Mouse (Mus musculus): ENCODE data around the gene Galnt7. TPM values are rescaled to one million over a fixed set of nuclear protein-coding genes. Genes with fewer than 3 reads are reported as not detected.

The Galnt7 gene
- polyA plus RNA-seq (2012; ENCODE audit: insufficient read depth, low replicate concordance) = 0.96 and 2.2 TPM in 2 replicates

DNA sequence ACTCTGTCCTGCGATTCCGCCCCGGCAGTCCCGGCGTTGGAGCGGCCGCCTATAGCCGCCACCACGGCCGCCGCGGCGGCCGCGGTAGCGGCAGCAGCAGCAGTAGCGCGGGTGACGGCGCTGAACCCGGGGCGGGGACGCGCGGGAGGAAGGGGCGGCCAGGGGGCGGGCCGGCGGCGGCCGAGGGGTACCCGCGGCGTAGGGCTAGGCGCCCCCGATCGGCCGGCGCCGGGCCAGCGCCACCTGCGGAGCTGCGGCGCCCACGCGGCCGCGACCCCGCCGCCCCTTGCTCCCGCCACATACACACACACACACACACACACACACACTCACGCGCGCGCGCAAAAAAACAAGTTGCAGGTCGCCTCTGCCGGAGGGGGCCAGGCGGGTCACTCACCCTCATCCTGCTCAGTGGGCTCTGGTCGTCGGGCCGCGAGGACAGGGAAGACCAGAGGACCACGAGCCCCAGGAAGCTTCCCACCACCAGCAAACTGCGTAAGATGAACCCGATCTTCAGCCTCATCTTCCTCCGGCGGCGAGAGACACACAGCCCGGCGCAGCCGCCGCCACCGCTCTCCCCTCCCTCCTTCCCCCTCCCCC, at the start of gene Galnt7:
TSS of gene Galnt7 (minus strand) at position 577 of the 600 bp plus-strand sequence.
- Histone ChIP-seq H3K4me3 (replicated peaks) (peak within 1 kb of the TSS; percentile 96), H3K9me3 (no peaks in the 10 kb centered on the region), H3K27me3 (replicated peaks) (no peaks in the 10 kb centered on the region), H3K4me1 (peaks cover 48% of the 10 kb centered on the region), H3K36me3 (replicated peaks; ENCODE audit: low read length) (peaks cover 33% of the 10 kb centered on the region)
- no peak for TF ChIP-seq GATA1 (IDR thresholded peaks at IDR 0.05; ENCODE audit: borderline replicate concordance, low read length)
- TF ChIP-seq FLI1 (IDR thresholded peaks at IDR 0.05; ENCODE audit: low read length) = no peak

DNA sequence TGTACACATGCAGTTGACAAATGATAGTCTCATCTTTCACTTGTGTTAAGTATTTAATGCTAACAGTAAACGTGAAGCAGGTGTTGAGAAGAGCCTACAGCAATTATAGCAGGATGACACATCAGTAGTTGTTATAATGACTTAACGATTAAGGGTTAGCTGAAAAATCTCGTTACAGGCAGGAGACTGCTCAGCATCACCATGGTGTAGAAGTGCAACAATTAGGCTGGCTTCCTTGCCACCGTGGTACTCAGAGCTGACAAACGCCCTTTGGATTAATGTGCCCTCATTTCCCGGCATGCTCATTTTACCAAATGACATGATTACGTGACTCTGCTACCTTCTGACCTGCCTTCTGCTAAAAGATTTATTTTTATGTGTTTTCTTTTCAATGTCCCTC, 35.8 kb upstream of the Galnt7 start:
- no peaks in the 10 kb centered on the region for H3K9me3 ChIP-seq
- no peaks in the 10 kb centered on the region for H3K4me1 ChIP-seq
- H3K36me3 ChIP-seq (replicated peaks; ENCODE audit: low read length) = no peaks in the 10 kb centered on the region
- H3K27me3 ChIP-seq (replicated peaks) = peaks cover 3% of the 10 kb centered on the region
- TF ChIP-seq GATA1 (IDR thresholded peaks at IDR 0.05; ENCODE audit: borderline replicate concordance, low read length) (no peak), FLI1 (IDR thresholded peaks at IDR 0.05; ENCODE audit: low read length) (no peak)
- no peak overlapping the region for H3K4me3 ChIP-seq (replicated peaks)

DNA sequence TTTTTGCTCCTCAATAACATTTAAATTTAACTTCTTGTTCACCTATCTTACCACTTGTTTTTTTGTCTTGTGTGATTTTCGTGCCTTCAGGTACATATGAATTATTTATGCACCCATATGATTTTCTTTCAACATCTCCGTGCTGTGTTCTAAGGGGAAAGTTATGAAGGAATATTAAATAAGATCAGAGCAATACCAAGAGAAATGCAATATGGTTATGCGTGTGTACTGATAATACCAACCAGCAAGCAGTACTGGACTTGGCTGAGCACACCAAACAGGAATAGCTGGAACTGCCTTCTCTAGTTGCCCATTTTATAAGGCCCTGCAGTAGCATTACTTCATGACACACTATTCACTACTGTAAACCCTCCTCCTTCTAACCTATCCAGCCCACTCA, 33.0 kb upstream of the Galnt7 start:
- TF ChIP-seq FLI1 (IDR thresholded peaks at IDR 0.05; ENCODE audit: low read length) (no peak), GATA1 (IDR thresholded peaks at IDR 0.05; ENCODE audit: borderline replicate concordance, low read length) (no peak)
- Histone ChIP-seq H3K9me3 (no peaks in the 10 kb centered on the region), H3K4me3 (replicated peaks) (no peak overlapping the region), H3K4me1 (no peaks in the 10 kb centered on the region), H3K27me3 (replicated peaks) (peaks cover 1% of the 10 kb centered on the region), H3K36me3 (replicated peaks; ENCODE audit: low read length) (no peaks in the 10 kb centered on the region)

DNA sequence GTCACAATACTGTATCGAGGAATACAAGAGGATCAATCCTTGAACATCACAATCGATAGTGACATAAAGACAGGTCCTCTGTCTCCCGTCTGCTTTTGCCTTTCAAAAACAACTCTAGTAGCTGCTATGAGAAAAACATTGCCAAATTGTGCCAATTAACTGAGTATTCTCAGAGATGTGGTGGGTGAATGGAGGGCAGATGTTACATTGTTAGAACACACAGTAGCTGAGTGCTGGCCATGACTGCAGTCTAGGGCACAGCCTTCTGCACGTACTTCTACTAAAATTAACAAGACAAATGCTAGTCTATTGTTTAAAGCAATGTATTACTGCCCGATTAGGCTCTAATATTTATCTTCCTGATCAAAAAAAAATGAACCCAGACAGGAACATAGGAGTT, 27.2 kb upstream of the Galnt7 start:
- TF ChIP-seq FLI1 (IDR thresholded peaks at IDR 0.05; ENCODE audit: low read length) = no peak
- TF ChIP-seq GATA1 (IDR thresholded peaks at IDR 0.05; ENCODE audit: borderline replicate concordance, low read length) = no peak
- no peaks in the 10 kb centered on the region for H3K27me3 ChIP-seq (replicated peaks)
- no peaks in the 10 kb centered on the region for H3K36me3 ChIP-seq (replicated peaks; ENCODE audit: low read length)
- no peaks in the 10 kb centered on the region for H3K9me3 ChIP-seq
- no peaks in the 10 kb centered on the region for H3K4me1 ChIP-seq
- H3K4me3 ChIP-seq (replicated peaks) = no peak overlapping the region

DNA sequence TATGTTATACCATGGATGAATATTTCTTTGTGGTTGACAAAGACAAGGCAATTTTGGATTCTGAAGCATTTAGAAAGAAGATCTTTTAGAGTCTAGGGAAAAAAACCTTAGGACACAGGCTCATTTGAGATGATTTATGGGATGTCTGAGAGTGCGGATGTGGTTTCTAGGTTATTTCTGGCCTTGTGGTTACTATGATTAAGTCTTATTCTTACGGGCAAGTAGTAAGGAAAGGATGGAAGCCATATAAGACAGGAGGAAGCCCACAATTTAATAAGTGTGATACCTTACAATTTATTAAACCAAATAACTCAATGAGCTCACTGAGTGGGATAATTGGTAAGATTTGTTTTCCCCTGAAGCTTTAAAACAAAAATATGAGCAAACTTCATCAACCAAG, 11.3 kb upstream of the Galnt7 start:
- Histone ChIP-seq H3K9me3 (no peaks in the 10 kb centered on the region), H3K4me1 (peaks cover 16% of the 10 kb centered on the region), H3K36me3 (replicated peaks; ENCODE audit: low read length) (peaks cover 11% of the 10 kb centered on the region), H3K4me3 (replicated peaks) (no peak overlapping the region), H3K27me3 (replicated peaks) (no peaks in the 10 kb centered on the region)
- TF ChIP-seq FLI1 (IDR thresholded peaks at IDR 0.05; ENCODE audit: low read length) (no peak), GATA1 (IDR thresholded peaks at IDR 0.05; ENCODE audit: borderline replicate concordance, low read length) (no peak)

DNA sequence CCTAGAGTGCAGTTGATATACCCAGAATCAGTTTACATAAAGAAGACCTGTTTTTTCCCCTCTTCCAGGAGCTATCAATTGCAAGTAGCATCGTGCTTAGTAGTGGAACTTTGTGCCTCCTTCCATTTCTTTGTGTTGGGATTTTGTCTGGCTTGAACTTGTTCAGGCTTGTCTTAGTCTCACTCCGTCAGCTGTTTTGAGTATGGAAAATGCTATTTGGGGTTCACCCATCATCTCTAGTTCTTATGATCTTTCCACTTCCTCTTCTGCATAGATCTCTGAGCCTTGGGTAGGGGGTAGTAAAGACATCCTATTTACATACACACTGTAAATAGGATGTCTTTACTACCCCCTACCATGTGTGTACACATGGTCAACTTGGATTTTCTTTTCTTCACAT, 7.2 kb upstream of the Galnt7 start:
- H3K27me3 ChIP-seq (replicated peaks) = no peaks in the 10 kb centered on the region
- H3K36me3 ChIP-seq (replicated peaks; ENCODE audit: low read length) = peaks cover 46% of the 10 kb centered on the region
- H3K9me3 ChIP-seq = no peaks in the 10 kb centered on the region
- TF ChIP-seq FLI1 (IDR thresholded peaks at IDR 0.05; ENCODE audit: low read length) (no peak), GATA1 (IDR thresholded peaks at IDR 0.05; ENCODE audit: borderline replicate concordance, low read length) (no peak)
- no peak overlapping the region for H3K4me3 ChIP-seq (replicated peaks)
- peaks cover 10% of the 10 kb centered on the region for H3K4me1 ChIP-seq

DNA sequence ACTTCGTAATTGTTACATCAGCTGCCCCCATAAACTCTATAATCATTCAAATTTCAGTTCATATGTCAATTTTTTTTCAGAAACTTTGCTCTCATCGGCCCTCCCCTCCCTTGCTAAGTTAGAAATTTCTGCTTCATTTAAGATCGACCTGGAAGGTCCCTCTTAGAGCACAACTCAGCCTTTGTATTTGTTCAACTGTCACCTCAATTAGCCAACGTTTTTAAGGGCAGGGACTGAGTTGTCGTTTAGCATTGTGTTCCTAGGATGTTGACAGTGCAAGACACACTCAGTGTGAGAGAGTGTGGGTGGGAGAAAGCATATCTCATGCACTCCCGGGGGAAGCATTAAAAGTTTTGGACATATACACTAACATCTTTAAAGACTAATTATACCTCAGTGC, 3.6 kb upstream of the Galnt7 start:
- Histone ChIP-seq H3K27me3 (replicated peaks) (no peaks in the 10 kb centered on the region), H3K36me3 (replicated peaks; ENCODE audit: low read length) (peaks cover 45% of the 10 kb centered on the region), H3K4me1 (peaks cover 22% of the 10 kb centered on the region), H3K9me3 (no peaks in the 10 kb centered on the region), H3K4me3 (replicated peaks) (no peak overlapping the region)
- TF ChIP-seq GATA1 (IDR thresholded peaks at IDR 0.05; ENCODE audit: borderline replicate concordance, low read length) (no peak), FLI1 (IDR thresholded peaks at IDR 0.05; ENCODE audit: low read length) (no peak)

DNA sequence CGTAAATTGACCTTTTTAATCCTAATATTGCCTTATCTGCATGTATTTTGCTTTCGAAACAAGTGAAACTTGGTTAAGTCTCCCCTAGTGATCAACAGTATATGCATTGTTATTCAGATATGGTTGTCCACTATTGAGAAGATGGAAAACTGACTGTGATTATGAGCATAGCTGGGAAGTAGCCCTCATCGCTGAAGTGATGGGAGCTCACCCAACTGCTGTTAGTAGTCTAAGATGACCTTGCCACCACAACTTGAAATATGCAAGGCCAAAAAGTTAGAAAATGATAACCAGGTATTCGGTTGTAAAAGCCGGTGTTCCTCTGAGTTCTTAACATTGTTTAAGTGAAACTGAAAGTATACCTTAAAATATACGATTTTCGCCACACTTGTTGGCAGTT, 1.3 kb upstream of the Galnt7 start:
- peaks cover 41% of the 10 kb centered on the region for H3K36me3 ChIP-seq (replicated peaks; ENCODE audit: low read length)
- TF ChIP-seq GATA1 (IDR thresholded peaks at IDR 0.05; ENCODE audit: borderline replicate concordance, low read length) (no peak), FLI1 (IDR thresholded peaks at IDR 0.05; ENCODE audit: low read length) (no peak)
- H3K27me3 ChIP-seq (replicated peaks) = no peaks in the 10 kb centered on the region
- peak overlapping the region; percentile 96 for H3K4me3 ChIP-seq (replicated peaks)
- no peaks in the 10 kb centered on the region for H3K9me3 ChIP-seq
- H3K4me1 ChIP-seq = peaks cover 32% of the 10 kb centered on the region

DNA sequence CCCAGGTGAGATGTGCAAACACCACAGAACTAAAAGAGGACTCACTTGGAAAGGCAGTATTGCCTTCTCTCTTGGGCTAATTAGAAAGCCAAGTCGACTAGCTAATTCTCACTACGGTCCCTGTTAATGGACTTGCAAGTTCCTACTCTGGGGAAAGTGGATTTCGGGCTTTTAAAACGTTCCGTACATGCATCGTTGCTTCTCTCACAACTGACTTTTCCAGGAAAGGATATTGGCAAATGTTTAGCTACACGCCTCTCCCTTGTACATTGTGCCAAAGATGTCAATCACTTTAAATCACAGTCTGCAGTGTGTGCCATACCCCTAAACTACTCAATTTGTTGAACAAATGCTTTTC, 915 bp upstream of the Galnt7 start:
- H3K27me3 ChIP-seq (replicated peaks) = no peaks in the 10 kb centered on the region
- TF ChIP-seq GATA1 (IDR thresholded peaks at IDR 0.05; ENCODE audit: borderline replicate concordance, low read length) = no peak
- TF ChIP-seq FLI1 (IDR thresholded peaks at IDR 0.05; ENCODE audit: low read length) = no peak
- no peaks in the 10 kb centered on the region for H3K9me3 ChIP-seq
- H3K4me1 ChIP-seq = peaks cover 36% of the 10 kb centered on the region
- H3K4me3 ChIP-seq (replicated peaks) = peak overlapping the region; percentile 96
- H3K36me3 ChIP-seq (replicated peaks; ENCODE audit: low read length) = peaks cover 38% of the 10 kb centered on the region

DNA sequence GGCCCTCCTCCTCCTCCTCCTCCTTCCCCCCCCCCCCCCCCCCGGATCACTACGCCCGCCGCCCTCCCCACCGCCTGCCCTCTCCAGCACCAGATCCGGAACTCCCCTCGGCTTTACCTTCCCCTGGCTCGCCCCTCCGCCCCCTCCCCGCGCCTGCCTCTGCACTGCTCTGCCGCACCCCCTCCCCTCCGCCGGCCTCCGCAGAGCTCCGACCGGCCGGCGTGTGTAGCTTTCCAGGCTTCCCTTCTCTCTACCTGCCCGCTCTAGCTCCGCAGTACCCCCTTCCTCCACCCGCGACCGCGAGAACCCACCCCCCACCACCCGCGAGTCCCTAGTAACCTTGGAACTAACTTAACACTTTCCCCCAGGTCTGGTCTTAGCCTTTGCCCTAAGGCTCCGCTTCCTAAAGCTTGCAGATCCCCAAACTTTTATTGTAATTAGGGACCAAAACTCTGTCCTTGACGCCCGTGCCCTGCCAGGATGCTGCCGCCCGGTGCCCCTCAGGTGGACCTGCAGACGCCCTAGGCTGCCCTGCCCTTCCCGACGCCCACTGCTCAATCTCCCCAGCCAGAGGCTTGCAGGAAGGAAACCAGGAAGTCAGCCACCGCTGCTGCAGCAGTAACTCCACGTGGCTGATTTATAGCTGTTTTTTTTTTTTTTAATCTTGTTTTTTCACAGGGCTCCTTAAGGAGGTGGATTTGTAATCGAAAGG, 380 bp upstream of the Galnt7 start:
- H3K4me3 ChIP-seq (replicated peaks) = peak overlapping the region; percentile 96
- no peaks in the 10 kb centered on the region for H3K9me3 ChIP-seq
- H3K27me3 ChIP-seq (replicated peaks) = no peaks in the 10 kb centered on the region
- H3K36me3 ChIP-seq (replicated peaks; ENCODE audit: low read length) = peaks cover 36% of the 10 kb centered on the region
- TF ChIP-seq FLI1 (IDR thresholded peaks at IDR 0.05; ENCODE audit: low read length) (no peak), GATA1 (IDR thresholded peaks at IDR 0.05; ENCODE audit: borderline replicate concordance, low read length) (no peak)
- H3K4me1 ChIP-seq = peaks cover 41% of the 10 kb centered on the region
